Mouse (Mus musculus) heart, adult 8-10 months (tissue): ENCODE results near the gene Gm9944. TPM values are rescaled to one million over a fixed set of nuclear protein-coding genes. Genes with fewer than 3 reads are reported as not detected.

ENCODE experiments used
- DNase-seq: peaks from one replicate; pipeline ENCODE4 v3.0.0; 2022; ENCODE audit warnings: low spot score
- total RNA-seq, 4 experiments: library from RNA; stranded (reverse); gene quantifications; 2 replicates each; pipeline ENCODE4 v1.2.4; 2022

Gm9944 gene
- not detected for total RNA-seq

- no peak for DNase-seq
These were observed at the start of gene Gm9944 for GRCm38 (mm10) chr4:144453217-144453616. Gene Gm9944 (minus strand): TSS chr4:144453317.

GRCm38 (mm10) chr4:144493331-144493730 lies 40.2 kb upstream of the Gm9944 start:
- DNase-seq: no peak

DNA sequence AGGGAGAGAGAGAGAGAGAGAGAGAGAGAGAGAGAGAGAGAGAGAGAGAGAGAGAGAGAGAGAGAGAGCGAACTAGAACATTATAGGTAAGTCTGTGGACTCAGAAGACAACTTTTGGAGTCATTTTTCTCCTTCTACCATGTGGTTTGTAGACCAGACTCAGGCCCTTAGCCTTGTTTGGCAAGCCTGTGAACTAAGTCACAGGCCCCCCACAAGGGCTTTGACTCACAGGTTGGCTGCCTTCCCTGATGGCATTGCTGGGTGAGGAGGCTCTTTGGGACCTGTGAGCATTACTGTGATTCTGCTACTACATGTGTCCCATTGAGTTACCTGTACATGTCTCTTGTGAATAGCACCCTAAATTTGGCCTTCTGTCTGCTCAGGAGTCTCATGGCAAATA lies 15.0 kb upstream of the Gm9944 start:
- DNase-seq: no peak

DNA sequence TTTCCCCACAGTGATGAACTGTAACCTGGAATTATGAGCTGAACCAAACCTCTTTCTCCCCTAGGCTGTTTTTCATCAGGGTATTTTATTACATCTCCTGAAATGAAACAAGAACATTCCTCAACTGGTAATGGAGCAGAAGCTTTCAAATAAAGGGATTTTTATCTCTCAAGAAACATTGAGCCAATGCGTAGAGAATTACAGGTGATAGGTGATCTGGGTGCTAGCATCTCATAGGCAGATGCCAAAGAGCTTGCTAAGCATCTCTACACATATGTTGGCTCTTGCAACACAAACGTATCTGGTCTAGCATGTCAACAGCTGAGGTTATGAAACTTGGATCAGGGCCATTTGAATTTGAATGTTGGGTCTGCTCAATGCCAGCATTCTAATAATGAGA lies 12.1 kb upstream of the Gm9944 start:
- no peak for DNase-seq

- DNase-seq: no peak
These were observed 10.5 kb upstream of the Gm9944 start, which contains the start of gene Aadacl3 for GRCm38 (mm10) chr4:144463656-144464055. Gene Aadacl3 (minus strand): TSS chr4:144463756.

DNA sequence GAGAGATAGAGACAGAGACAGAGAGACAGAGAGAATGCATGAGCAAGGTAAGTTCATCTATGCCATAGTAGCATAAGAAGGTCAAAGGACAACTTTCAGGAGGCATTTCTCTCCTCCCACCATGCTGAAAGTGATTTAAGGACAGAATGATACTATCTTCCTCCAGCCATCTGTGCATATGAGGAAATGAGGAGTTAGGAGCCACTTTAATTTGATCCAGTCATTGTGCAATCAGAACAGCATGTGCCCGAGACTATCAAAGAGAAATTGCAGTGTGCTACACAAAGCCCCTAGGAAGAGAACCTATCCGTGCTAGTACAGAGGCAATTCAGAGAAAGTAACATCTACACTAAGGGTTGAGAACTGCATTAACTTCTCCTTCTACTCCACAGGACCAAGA lies 4.6 kb downstream of the Gm9944 start:
- DNase-seq: no peak

DNA sequence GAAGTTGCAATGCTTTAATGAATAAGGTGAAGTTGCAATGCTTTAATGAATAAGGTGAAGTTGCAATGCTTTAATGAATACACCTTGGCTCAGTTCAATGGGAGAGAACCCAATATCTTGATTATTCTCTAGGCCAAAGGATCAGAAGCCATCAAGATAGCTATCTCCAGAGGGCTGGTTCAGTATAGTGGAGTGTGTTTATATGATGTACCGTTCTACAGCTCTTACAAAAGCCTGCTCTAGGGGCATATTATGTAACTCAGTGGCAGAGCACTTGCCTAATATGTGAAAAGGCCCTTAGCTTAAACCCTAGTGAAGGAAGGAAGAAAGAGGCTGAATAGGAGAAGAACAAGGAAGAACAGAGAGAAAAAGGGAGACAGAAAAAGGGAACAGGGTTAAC lies 11.5 kb downstream of the Gm9944 start:
- no peak for DNase-seq

DNA sequence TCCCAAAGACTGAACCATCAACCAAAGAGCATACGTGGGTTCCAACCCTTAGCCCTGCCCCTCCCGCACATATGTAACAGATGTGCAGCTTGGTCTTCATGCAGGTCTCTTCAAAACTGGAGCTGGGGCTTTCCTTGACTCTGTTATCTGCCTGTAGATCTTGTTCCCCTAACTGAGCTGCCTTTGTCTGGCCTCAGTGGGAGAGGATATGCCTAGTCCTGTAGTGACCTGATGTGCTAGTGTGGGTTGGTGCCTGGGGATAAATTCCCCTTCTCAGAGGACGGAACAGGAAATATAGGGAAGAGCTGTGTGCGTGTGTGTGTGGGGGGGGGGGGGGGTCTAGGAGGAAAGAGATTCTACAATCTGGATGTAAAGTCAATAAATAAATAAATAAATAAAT lies 12.0 kb downstream of the Gm9944 start:
- no peak for DNase-seq

- no peak for DNase-seq
These were observed 14.4 kb downstream of the Gm9944 start, which contains the start of gene 1700012P22Rik for GRCm38 (mm10) chr4:144438672-144439071. Gene 1700012P22Rik (minus strand): TSS chr4:144438772.

DNA sequence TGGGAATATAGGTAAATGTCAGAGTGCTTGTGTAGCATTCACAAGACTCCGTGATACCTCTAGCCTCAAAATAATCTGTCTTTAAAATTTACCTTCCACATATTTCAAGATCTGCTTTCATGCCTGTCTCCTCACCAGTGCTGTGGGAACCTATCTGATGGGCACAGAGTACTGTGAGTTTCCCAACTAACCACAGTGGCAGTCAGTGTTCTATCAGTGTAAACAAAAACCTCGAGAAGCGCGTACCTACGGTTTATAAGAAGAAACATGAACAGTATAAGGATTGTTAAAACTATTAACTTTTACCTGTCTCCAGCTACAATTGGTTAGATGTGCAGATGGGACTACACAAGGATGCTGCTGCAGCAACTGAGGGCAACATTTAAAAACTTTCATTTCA lies 19.9 kb downstream of the Gm9944 start:
- DNase-seq: no peak

GRCm38 (mm10) chr4:144430723-144431122 lies 22.4 kb downstream of the Gm9944 start:
- no peak for DNase-seq

- DNase-seq: no peak
These were observed 24.2 kb downstream of the Gm9944 start for GRCm38 (mm10) chr4:144428868-144429267.

- DNase-seq: no peak
These were observed 28.5 kb downstream of the Gm9944 start for GRCm38 (mm10) chr4:144424590-144424989.

- no peak for DNase-seq
These were observed 32.5 kb downstream of the Gm9944 start for GRCm38 (mm10) chr4:144420644-144421043.

- DNase-seq: no peak
These were observed 44.8 kb downstream of the Gm9944 start, which contains the start of gene Pramef12 for GRCm38 (mm10) chr4:144408290-144408689. Gene Pramef12 (minus strand): TSS chr4:144408464.

DNA sequence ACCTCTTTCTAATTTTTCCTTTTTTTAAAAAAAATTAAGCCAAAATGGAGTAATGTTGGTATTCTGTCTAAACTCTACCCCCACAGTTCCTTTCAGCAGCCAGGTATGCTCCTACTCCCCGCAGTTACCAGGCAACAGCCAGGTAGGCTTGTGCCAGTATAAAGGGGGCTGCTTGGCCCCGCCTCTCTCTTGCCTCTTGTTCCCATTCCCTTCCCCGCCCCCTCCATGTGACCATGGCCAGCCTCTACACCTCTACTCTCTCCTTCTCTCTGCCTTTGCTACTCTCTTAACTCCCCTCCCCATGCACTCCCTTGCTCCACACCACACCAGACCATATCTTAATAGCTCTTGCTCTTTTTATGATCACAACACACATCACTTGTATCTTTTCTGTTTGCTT lies 46.9 kb downstream of the Gm9944 start:
- DNase-seq: no peak

- no peak for DNase-seq
These were observed 48.5 kb downstream of the Gm9944 start for GRCm38 (mm10) chr4:144404456-144405086.

Other genes starting within 250 kb of the Gm9944 start
- not detected for gene C87977, start 240.0 kb downstream of the Gm9944 start, total RNA-seq
- gene Pramel5, start 172.8 kb downstream of the Gm9944 start, total RNA-seq: not detected
- gene Gm13128, start 123.1 kb downstream of the Gm9944 start, total RNA-seq: not detected
- not detected for gene Gm13119, start 95.4 kb downstream of the Gm9944 start, total RNA-seq
- not detected for gene Pramef20, start 75.4 kb downstream of the Gm9944 start, total RNA-seq
- not detected for gene Pramef12, start 44.9 kb downstream of the Gm9944 start, total RNA-seq
- not detected for gene 1700012P22Rik, start 14.5 kb downstream of the Gm9944 start, total RNA-seq
- not detected for gene Aadacl3, start 10.4 kb upstream of the Gm9944 start, total RNA-seq
- gene 9430007A20Rik, start 66.5 kb upstream of the Gm9944 start, total RNA-seq: not detected
- gene Gm13124, start 111.8 kb upstream of the Gm9944 start, total RNA-seq: not detected
- gene Aadacl4, start 160.4 kb upstream of the Gm9944 start, total RNA-seq: not detected
- not detected for gene Gm436, start 233.1 kb upstream of the Gm9944 start, total RNA-seq